Mouse (Mus musculus): ENCODE measurements around the gene Foxn1. TPM values are rescaled to one million over a fixed set of nuclear protein-coding genes. Genes with fewer than 3 reads are reported as not detected.
A peak's percentile ranks its signal among the peaks of the same experiment; 100 is the strongest.

The Foxn1 gene
- polyA plus RNA-seq, 1 experiment: not detected

DNA sequence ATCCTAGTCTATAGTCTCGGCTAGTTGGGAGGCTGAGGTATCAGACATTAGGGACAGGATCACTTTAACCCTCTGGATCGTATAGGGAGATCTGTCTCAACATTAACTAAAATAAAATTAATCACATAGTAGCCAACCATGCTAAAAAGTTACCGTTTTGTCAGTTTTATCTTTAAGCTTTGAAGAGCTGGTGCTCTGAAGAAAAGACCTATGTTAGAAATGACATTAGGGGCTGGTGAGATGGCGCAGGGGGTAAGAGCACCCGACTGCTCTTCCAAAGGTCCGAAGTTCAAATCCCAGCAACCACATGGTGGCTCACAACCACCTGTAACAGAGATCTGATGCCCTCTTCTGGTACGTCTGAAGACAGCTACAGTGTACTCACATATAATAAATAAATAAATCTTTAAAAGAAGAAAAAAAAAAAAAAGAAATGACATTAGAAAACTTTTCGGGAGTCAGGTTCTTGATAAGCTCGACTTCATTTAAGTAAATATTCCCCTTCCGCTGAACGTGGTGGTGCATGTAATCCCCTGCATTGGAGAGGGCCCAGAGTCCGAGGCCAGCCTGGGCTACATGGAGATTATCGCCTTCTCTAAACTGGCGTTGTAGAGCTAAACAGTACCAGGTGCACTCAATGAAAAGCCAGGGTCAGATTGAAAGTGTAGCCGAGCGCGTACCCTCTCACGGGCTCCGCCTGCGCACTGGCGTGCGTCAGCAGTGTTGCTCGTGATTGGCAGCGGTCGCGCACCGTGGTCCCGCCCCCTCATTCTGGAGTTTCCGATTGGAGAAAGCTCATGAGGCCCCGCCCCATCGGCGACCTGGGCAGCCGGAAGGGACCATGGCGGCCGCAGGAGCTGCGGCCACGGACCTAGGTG, 58.5 kb downstream of the Foxn1 start, which contains the start of gene Pigs:
Gene Pigs, plus strand, starts transcription at position 782 of the 878 bp plus-strand sequence.
- DNase-seq (ENCODE audit: low read depth): peak; percentile 40

DNA sequence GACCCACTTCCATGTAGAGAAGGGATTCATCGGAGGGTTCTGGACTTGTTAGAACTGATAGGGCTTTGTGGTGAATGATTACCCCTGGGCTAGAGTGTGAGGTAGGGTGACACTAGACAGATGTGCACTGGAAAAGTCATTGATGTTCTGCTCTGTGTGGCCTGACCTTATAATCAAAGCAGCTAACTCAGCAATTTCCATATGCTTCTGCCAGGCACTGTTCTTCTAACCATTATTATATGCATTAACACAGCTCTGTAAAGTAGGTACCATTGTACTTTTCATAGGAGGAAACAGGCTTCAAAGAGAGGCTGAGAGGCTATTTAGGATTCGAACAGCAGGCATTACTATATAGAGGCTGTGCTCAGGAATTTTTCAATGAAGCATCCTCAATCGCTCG, 59.1 kb downstream of the Foxn1 start:
- DNase-seq (ENCODE audit: low read depth): no peak

DNA sequence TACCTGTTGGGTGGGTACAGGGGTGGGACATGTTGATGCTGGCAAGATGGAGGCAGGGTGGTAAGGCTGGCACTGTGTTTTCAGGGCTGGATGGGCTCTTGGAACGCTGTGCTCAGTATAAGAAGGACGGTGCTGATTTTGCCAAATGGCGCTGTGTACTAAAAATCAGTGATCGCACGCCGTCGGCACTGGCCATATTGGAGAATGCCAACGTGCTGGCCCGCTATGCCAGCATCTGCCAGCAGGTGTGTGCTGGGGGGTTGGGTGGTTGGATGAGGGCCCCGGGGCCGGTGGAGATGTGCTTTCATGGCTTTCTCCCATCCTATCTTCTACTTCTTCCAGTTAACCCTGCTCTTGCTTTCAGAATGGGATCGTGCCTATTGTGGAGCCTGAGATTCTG, 61.4 kb downstream of the Foxn1 start:
- no peak for DNase-seq (ENCODE audit: low read depth)

DNA sequence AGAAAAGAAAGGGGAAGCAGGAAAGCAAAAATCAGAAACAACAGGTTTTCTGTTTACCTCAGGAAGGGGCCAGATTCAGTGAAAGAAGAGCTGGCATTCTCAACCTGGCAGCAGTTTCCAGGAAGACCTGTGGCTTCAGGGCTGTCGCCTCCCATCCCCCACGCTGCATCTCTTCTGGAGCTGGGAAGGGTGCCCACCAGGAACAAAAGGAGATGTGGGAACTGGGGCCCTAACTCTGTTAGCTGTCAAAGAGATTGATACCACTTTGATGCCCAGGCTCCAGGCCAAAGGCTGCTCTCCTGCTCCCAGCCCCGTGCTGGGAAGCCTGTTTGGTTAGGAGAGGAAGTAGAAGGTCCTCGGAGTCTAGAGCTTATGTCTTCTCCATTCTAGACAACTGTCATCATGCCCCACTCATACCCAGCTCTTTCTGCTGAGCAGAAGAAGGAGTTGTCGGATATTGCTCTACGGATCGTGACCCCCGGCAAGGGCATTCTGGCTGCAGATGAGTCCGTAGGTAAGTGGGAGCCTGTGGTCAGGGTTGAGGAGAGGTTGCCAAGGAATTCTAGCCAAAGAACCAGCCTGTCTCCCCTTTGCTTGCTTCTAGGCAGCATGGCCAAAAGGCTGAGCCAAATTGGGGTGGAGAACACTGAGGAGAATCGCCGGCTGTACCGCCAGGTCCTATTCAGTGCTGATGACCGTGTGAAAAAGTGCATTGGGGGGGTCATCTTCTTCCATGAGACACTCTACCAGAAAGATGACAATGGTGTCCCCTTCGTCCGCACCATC, 62.2 kb downstream of the Foxn1 start:
- no peak for DNase-seq (ENCODE audit: low read depth)

DNA sequence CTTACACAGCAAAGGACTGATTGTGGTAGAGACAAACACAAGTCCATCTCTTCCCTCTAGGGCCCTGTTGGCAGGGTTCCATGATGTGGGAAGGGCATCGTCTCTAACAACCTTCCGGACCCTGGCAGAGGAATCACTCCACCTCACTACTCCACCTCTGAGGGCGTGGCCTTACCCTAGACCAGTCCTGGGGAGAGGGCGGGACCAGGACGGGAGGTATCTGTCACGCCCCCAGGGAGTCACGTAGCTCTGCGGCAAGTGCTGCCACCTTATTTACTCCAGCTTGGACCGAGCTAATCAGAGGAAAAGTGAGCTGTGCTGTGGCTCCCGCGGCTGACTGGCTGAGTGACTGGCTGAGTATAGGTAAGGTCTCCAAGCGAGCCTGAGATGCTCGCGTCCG, 63.5 kb downstream of the Foxn1 start, which contains the start of gene Aldoc:
Gene Aldoc, plus strand, starts transcription at position 109 of the 400 bp plus-strand sequence.
- DNase-seq (ENCODE audit: low read depth): peak; percentile 58

DNA sequence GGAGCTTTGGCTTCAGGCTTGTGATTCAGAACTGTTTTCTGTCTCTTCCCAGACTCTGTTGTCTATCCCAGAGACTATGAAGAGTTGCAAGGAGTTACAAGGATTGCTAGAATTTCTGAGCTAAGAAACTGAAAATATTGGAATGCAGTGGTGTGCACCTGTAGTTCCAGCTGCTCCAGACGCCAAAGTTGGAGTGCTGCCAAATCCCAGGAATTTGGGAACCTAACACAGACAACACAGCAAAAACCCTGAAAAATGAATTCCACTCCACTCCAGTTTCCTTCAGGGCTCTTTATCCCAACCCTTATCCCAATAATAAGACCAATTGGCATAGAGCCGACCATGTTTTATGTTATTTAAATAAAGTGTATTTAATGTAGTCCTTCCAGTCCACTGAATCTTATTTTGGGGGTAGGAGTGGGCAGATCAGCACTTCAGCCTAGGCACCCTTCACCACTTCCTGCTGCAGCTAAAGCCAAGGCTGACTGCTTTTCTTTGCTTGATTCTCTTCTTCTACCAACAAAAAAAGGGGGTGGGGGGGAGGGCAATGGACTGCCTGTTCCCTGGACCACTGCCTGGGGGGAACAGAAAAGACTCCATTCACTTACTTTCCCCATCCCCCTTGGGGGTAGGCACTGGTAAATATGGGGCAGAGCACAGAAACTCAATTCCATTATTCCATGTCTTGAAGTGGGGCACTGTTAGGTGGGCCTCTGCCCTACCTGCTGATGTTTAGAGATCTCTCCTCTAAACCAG, 64.1 kb downstream of the Foxn1 start:
- no peak for DNase-seq (ENCODE audit: low read depth)

DNA sequence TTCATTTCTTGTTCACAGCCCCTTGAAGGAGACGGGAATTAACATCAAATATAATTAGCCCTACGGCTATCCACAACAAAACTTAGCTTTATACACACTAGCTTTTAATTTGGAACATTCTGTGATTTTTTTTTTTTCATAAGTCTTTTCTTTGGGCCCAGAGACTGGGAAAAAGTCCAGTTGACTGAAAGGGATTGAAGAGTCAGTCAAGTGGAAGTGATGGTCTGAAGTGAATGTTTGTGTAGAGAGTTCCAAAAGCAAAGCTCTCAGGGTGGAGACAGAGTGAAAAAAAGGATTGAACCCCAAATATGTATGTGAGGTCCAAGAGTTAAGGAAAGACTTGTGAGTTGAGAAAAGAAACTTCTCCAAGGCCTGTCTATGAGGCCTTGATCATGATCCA, 67.9 kb downstream of the Foxn1 start:
- no peak for DNase-seq (ENCODE audit: low read depth)

- no peak for DNase-seq (ENCODE audit: low read depth)
Observed at GRCm38 (mm10) chr11:78313662-78314061, 72.7 kb downstream of the Foxn1 start.

DNA sequence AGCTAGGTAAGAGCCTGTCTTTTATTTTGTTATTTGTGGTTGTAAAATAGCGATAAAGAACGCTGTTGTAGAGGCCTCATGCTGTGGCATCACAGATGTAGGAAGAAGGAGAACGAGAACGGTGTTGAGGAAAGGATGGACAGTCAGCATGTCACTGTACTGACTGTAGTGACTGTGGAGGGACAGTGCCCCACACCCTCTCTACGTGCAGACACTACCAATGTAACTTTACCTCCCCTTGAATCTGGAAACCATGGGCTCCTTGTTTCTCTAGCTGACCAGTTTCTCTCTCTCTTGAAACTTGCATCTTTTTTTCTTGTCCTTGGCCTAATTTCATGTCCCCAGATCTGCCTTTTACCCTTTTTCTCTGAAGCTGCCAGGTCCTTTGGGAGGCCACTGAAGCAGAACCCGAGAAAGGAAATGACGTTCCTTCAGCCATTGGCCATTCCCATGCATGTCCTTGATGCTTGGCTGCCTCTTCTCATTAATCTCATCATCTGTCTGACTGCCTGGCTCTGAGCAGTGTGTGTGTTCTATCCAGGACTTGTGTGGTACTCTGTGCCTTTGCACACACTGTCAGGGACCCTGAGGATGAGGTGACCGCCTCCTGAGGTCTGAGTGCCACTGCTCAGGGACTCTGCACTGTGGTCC, 75.4 kb downstream of the Foxn1 start:
- no peak for DNase-seq (ENCODE audit: low read depth)

Other genes with a start within 250 kb of the Foxn1 start
- gene Traf4, start 221.0 kb downstream of the Foxn1 start, polyA plus RNA-seq (2012; rRNA removed): 34.7 and 38.2 TPM in 2 replicates
- gene Nek8, start 209.9 kb downstream of the Foxn1 start, polyA plus RNA-seq (2012; rRNA removed): 17.3 and 19.3 TPM in 2 replicates
- gene Tlcd1, start 209.8 kb downstream of the Foxn1 start, polyA plus RNA-seq (2012; rRNA removed): 128 and 143 TPM in 2 replicates
- 284 and 314 TPM in 2 replicates for gene Rpl23a, start 203.0 kb downstream of the Foxn1 start, polyA plus RNA-seq (2012; rRNA removed)
- 78.6 and 114 TPM in 2 replicates for gene Rab34, start 198.1 kb downstream of the Foxn1 start, polyA plus RNA-seq (2012; rRNA removed)
- gene Proca1, start 193.2 kb downstream of the Foxn1 start, polyA plus RNA-seq (2012; rRNA removed): 4.6 and 6.2 TPM in 2 replicates
- 161 and 190 TPM in 2 replicates for gene Sdf2, start 140.8 kb downstream of the Foxn1 start, polyA plus RNA-seq (2012; rRNA removed)
- gene Supt6, start 140.6 kb downstream of the Foxn1 start, polyA plus RNA-seq (2012; rRNA removed): 14.8 and 25.0 TPM in 2 replicates
- 99.8 and 106 TPM in 2 replicates for gene 2610507B11Rik, start 124.8 kb downstream of the Foxn1 start, polyA plus RNA-seq (2012; rRNA removed)
- gene BC030499, start 95.7 kb downstream of the Foxn1 start, polyA plus RNA-seq (2012; rRNA removed): 0.13 and 0.20 TPM in 2 replicates
- 1.2 and 1.4 TPM in 2 replicates for gene Spag5, start 85.0 kb downstream of the Foxn1 start, polyA plus RNA-seq (2012; rRNA removed)
- gene Aldoc, start 63.6 kb downstream of the Foxn1 start, polyA plus RNA-seq (2012; rRNA removed): 34.4 and 59.8 TPM in 2 replicates
- gene Pigs, start 58.1 kb downstream of the Foxn1 start, polyA plus RNA-seq (2012; rRNA removed): 69.5 and 94.1 TPM in 2 replicates
- gene Unc119, start 43.1 kb downstream of the Foxn1 start, polyA plus RNA-seq (2012; rRNA removed): 84.3 and 193 TPM in 2 replicates
- gene Slc13a2, start 35.7 kb upstream of the Foxn1 start, polyA plus RNA-seq (2012; rRNA removed): 8.7 and 12.2 TPM in 2 replicates
- gene Slc46a1, start 79.1 kb upstream of the Foxn1 start, polyA plus RNA-seq (2012; rRNA removed): 58.5 and 77.0 TPM in 2 replicates
- 4.1 and 5.8 TPM in 2 replicates for gene Sarm1, start 111.2 kb upstream of the Foxn1 start, polyA plus RNA-seq (2012; rRNA removed)
- gene Vtn, start 112.5 kb upstream of the Foxn1 start, polyA plus RNA-seq (2012; rRNA removed): 17.1 and 23.1 TPM in 2 replicates
- gene Sebox, start 116.9 kb upstream of the Foxn1 start, polyA plus RNA-seq (2012; rRNA removed): not detected in 2 replicates
- gene Tmem199, start 125.6 kb upstream of the Foxn1 start, polyA plus RNA-seq (2012; rRNA removed): 20.4 and 20.5 TPM in 2 replicates
- gene Poldip2, start 125.6 kb upstream of the Foxn1 start, polyA plus RNA-seq (2012; rRNA removed): 77.0 and 81.6 TPM in 2 replicates
- gene Tnfaip1, start 149.8 kb upstream of the Foxn1 start, polyA plus RNA-seq (2012; rRNA removed): 42.1 and 46.2 TPM in 2 replicates
- gene Ift20, start 149.8 kb upstream of the Foxn1 start, polyA plus RNA-seq (2012; rRNA removed): 98.4 and 124 TPM in 2 replicates
- gene Tmem97, start 164.2 kb upstream of the Foxn1 start, polyA plus RNA-seq (2012; rRNA removed): 28.2 and 31.0 TPM in 2 replicates